Mouse (Mus musculus): ENCODE measurements at regions not wholly inside any gene's neighbourhood (a gene's known extent, or its start where the extent isn't known, plus 50 kb on each side); places are given as distances from the start of the nearest gene placed in this dataset.

DNA sequence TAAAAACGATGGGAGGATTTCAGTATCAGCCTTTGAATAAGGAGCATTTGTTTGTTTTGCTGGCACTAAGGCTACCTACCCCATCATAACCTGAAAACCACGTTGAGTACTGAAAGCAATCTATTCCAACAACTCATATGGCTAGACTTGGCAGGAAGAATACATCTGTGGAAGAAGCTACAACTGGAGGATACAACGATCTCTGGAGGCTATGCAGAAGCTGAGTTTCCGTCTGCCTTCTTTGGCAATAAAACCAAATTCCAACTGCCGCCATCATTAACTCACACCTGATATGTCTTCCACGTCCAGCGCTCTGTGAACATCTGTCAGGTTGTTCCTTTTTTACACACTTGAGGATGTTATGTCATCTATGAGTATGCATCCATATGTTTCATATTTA is 206.7 kb upstream of the Prkcq start:
- 75% methylated on average over 7 of the region's 7 CpGs for WGBS
- ATAC-seq (ENCODE audit: insufficient read depth, low FRiP score) = no peak

DNA sequence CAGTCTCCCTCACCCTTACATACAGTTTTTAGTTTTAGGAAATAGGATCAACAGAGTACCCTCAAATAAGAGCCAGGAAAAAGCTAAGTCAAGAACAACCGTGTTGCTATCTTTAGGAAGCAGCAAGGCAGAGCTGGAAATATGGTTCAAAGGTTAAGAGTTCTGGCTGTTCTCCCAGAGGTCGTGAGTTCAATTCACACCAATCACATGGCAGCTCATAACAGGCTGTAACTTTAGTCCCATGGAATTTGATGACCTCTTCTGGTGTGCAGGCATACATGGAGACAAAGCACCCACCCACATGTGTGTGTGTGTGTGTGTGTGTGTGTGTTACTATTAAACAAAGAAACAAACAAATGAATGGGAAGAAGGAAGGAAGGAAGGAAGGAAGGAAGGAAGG is 205.0 kb upstream of the Prkcq start:
- H3K4me3 ChIP-seq (replicated peaks; ENCODE audit: low read length) = no peak overlapping the region
- no peak overlapping the region for H3K9ac ChIP-seq (ENCODE audit: low read length)
- no peaks in the 10 kb centered on the region for H3K4me1 ChIP-seq (ENCODE audit: control insufficient read depth, insufficient read depth, low read length)
- no peaks in the 10 kb centered on the region for H3K9me3 ChIP-seq (replicated peaks; ENCODE audit: control insufficient read depth, low read length)
- H3K36me3 ChIP-seq (ENCODE audit: control insufficient read depth, insufficient read depth, low read length) = no peaks in the 10 kb centered on the region
- 52% methylated on average over 2 of the region's 2 CpGs for WGBS
- no peak overlapping the region for H3K4me2 ChIP-seq (ENCODE audit: low read depth, low read length)
- no peak for ATAC-seq (ENCODE audit: insufficient read depth, low FRiP score)
- no peak overlapping the region for H3K27ac ChIP-seq (ENCODE audit: low read length)
- H3K27me3 ChIP-seq (ENCODE audit: control insufficient read depth, insufficient read depth, low read length) = no peaks in the 10 kb centered on the region

More for the DNA sequence above, 206.7 kb upstream of the Prkcq start:
- no peak overlapping the region for H3K4me2 ChIP-seq (ENCODE audit: low read depth, low read length)
- no peaks in the 10 kb centered on the region for H3K36me3 ChIP-seq (ENCODE audit: control insufficient read depth, insufficient read depth, low read length)
- H3K27ac ChIP-seq (ENCODE audit: low read length) = no peak overlapping the region
- H3K4me1 ChIP-seq (ENCODE audit: control insufficient read depth, insufficient read depth, low read length) = no peaks in the 10 kb centered on the region
- H3K9ac ChIP-seq (ENCODE audit: low read length) = no peak overlapping the region
- H3K27me3 ChIP-seq (ENCODE audit: control insufficient read depth, insufficient read depth, low read length) = no peaks in the 10 kb centered on the region
- H3K9me3 ChIP-seq (replicated peaks; ENCODE audit: control insufficient read depth, low read length) = no peaks in the 10 kb centered on the region
- H3K4me3 ChIP-seq (replicated peaks; ENCODE audit: low read length) = no peak overlapping the region

DNA sequence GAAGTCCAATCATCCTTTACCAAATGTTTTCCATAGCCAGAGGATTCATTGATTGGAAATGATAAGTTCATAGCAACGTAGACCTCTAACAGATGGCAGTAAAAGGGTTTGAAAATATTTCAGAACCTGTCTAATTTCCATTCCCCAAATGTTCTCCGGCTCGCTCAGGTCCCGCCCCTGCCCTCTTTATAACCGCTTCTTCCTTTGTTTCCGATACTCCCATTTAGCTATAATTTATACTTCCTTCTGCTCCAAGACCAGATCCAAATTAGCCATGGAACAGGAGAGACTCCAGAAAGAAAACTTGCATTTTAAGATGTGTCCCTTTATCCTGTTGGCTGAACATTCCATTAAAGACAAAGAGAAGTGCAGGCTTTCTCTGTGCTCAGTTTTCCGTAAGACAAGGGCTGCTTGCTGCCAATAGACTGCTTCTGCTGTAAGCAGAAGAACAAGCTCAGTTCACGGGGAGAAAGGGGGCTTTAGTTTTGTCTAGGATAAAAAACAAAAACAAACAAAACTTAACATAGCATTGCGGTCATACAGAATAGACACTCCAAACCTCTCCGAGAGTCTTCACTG is 202.7 kb upstream of the Prkcq start:
- Histone ChIP-seq H3K27me3 (ENCODE audit: control insufficient read depth, insufficient read depth, low read length) (no peaks in the 10 kb centered on the region), H3K27ac (ENCODE audit: low read length) (no peak overlapping the region), H3K4me3 (replicated peaks; ENCODE audit: low read length) (no peak overlapping the region), H3K36me3 (ENCODE audit: control insufficient read depth, insufficient read depth, low read length) (no peaks in the 10 kb centered on the region), H3K4me1 (ENCODE audit: control insufficient read depth, insufficient read depth, low read length) (no peaks in the 10 kb centered on the region), H3K9ac (ENCODE audit: low read length) (no peak overlapping the region), H3K9me3 (replicated peaks; ENCODE audit: control insufficient read depth, low read length) (no peaks in the 10 kb centered on the region), H3K4me2 (ENCODE audit: low read depth, low read length) (no peak overlapping the region)
- WGBS = 76% methylated on average over 10 of the region's 10 CpGs
- no peak for ATAC-seq (ENCODE audit: insufficient read depth, low FRiP score)

DNA sequence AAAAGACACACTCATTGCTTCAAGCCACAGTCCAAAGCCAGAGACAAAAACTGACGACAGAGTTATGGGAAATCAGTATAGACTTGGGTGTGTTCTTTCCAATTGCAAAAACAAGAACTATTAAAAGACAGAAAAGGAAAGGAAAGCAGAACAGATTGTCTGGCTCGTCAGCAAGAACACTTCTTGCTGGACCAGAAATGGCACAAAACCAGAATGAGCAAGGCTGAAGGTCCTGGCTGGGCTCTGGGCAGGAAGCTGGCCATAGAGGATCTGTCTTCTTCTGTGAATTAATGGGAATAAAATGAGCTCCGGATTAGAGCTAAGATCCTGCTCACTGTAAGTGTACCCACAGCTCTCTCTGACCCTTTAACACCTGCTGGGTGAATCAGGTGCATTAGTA is 199.9 kb upstream of the Prkcq start:
- H3K9ac ChIP-seq (ENCODE audit: low read length) = no peak overlapping the region
- H3K4me1 ChIP-seq (ENCODE audit: control insufficient read depth, insufficient read depth, low read length) = no peaks in the 10 kb centered on the region
- H3K27ac ChIP-seq (ENCODE audit: low read length) = no peak overlapping the region
- no peak overlapping the region for H3K4me2 ChIP-seq (ENCODE audit: low read depth, low read length)
- no peaks in the 10 kb centered on the region for H3K36me3 ChIP-seq (ENCODE audit: control insufficient read depth, insufficient read depth, low read length)
- H3K9me3 ChIP-seq (replicated peaks; ENCODE audit: control insufficient read depth, low read length) = no peaks in the 10 kb centered on the region
- ATAC-seq (ENCODE audit: insufficient read depth, low FRiP score) = no peak
- WGBS = 50% methylated on average over 3 of the region's 3 CpGs
- H3K27me3 ChIP-seq (ENCODE audit: control insufficient read depth, insufficient read depth, low read length) = no peaks in the 10 kb centered on the region
- H3K4me3 ChIP-seq (replicated peaks; ENCODE audit: low read length) = no peak overlapping the region

DNA sequence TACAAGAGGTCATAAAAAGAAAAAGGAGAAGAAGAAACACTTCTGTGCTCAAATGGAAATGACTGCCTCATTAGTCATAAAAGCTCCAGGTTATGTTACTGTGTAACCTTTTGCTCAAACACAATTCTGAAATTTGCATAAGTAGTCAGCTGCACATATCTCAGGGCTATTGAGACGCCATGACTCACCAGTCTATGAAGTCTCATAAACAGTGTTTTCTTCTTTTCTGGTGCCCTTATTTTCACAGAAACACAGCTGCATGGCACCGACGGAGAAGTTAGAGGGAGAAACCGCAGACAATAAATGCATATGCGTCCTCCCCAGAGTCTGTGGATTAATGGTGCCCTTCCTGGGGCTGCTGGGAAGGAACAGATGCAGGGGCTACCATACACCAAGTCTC is 193.1 kb upstream of the Prkcq start:
- no peak overlapping the region for H3K4me2 ChIP-seq (ENCODE audit: low read depth, low read length)
- H3K9ac ChIP-seq (ENCODE audit: low read length) = no peak overlapping the region
- no peaks in the 10 kb centered on the region for H3K27me3 ChIP-seq (ENCODE audit: control insufficient read depth, insufficient read depth, low read length)
- no peak overlapping the region for H3K4me3 ChIP-seq (replicated peaks; ENCODE audit: low read length)
- ATAC-seq (ENCODE audit: insufficient read depth, low FRiP score) = no peak
- H3K27ac ChIP-seq (ENCODE audit: low read length) = no peak overlapping the region
- 78% methylated on average over 5 of the region's 5 CpGs for WGBS
- no peaks in the 10 kb centered on the region for H3K9me3 ChIP-seq (replicated peaks; ENCODE audit: control insufficient read depth, low read length)
- H3K4me1 ChIP-seq (ENCODE audit: control insufficient read depth, insufficient read depth, low read length) = no peaks in the 10 kb centered on the region
- no peaks in the 10 kb centered on the region for H3K36me3 ChIP-seq (ENCODE audit: control insufficient read depth, insufficient read depth, low read length)

DNA sequence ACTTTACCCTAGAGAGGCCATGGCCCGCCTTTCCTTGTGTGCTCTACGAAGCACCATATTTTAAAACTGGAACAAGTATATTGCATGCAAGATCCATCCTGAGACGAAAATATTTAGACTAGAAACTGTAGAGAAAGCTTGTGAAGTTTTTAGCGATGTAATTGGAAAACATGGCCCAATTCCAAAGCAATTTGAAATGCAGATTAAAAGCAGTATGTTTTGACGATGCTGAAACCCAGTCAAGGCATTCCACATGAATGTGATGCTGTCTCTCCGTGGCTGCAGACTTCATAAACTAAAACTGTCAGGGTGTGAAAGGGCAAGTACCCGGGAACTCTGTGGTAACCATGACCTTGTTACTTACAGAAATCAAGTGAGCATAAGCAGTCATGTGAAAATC is 185.8 kb upstream of the Prkcq start:
- WGBS = 54% methylated on average over 7 of the region's 7 CpGs
- Histone ChIP-seq H3K9ac (ENCODE audit: low read length) (no peak overlapping the region), H3K9me3 (replicated peaks; ENCODE audit: control insufficient read depth, low read length) (no peaks in the 10 kb centered on the region), H3K4me3 (replicated peaks; ENCODE audit: low read length) (no peak overlapping the region), H3K27ac (ENCODE audit: low read length) (no peak overlapping the region), H3K36me3 (ENCODE audit: control insufficient read depth, insufficient read depth, low read length) (no peaks in the 10 kb centered on the region), H3K4me2 (ENCODE audit: low read depth, low read length) (no peak overlapping the region), H3K4me1 (ENCODE audit: control insufficient read depth, insufficient read depth, low read length) (no peaks in the 10 kb centered on the region), H3K27me3 (ENCODE audit: control insufficient read depth, insufficient read depth, low read length) (no peaks in the 10 kb centered on the region)
- no peak for ATAC-seq (ENCODE audit: insufficient read depth, low FRiP score)

DNA sequence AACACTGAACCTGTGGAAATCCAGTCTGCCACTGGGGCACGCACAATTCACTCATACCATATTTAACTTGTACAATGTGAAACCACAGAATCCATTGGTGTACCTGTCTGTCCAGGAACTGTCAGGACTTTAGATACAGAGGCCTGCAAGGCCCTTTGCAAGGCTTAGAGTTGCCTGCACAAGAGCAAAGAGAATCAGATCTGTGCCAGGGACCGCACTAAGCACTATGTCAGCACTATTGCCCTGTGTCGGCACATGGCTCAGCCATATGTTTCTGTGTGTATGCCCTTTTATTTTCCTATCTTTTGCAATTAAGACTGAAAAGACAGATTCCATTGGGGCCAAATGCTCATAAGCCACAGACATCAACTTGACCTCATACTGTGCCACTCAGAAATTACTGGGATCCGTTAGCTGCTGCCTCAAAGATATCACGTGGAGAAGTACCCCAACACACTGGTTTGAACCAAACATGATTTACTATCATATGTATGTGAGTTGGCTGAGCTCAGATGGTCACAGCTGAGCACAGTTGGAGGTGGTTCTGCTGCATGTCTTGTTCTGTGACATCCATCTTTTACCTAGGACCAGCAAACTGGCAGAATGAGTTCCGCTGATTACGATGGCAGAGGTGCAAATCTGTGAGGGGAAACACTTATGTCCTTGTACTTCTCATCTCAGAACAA is 181.7 kb upstream of the Prkcq start:
- Histone ChIP-seq H3K27ac (ENCODE audit: low read length) (no peak overlapping the region), H3K9me3 (replicated peaks; ENCODE audit: control insufficient read depth, low read length) (no peaks in the 10 kb centered on the region), H3K27me3 (ENCODE audit: control insufficient read depth, insufficient read depth, low read length) (no peaks in the 10 kb centered on the region), H3K36me3 (ENCODE audit: control insufficient read depth, insufficient read depth, low read length) (no peaks in the 10 kb centered on the region), H3K4me1 (ENCODE audit: control insufficient read depth, insufficient read depth, low read length) (no peaks in the 10 kb centered on the region), H3K4me2 (ENCODE audit: low read depth, low read length) (no peak overlapping the region), H3K9ac (ENCODE audit: low read length) (no peak overlapping the region), H3K4me3 (replicated peaks; ENCODE audit: low read length) (no peak overlapping the region)
- 86% methylated on average over 7 of the region's 7 CpGs for WGBS
- no peak for ATAC-seq (ENCODE audit: insufficient read depth, low FRiP score)

DNA sequence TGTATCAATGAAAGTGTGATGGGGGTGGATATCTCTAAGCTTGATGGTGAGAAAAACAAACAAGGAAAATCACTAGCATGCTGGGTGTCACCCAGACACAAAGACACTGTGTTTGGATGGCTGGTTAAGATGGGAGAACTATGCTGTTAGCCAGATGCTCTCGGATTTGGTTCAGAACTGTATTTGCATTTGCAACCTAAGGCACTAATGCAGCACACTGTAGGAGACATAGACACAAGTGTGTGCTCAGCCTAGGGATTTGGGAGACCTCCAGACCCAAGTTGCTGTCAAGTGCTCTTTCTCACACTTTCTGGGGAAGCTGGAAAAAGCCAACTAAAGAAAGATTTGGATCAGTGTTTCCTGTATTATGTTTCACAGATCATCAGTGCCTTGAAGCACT is 173.1 kb upstream of the Prkcq start:
- no peak for ATAC-seq (ENCODE audit: insufficient read depth, low FRiP score)
- Histone ChIP-seq H3K9me3 (replicated peaks; ENCODE audit: control insufficient read depth, low read length) (no peaks in the 10 kb centered on the region), H3K4me2 (ENCODE audit: low read depth, low read length) (no peak overlapping the region), H3K4me1 (ENCODE audit: control insufficient read depth, insufficient read depth, low read length) (no peaks in the 10 kb centered on the region), H3K4me3 (replicated peaks; ENCODE audit: low read length) (no peak overlapping the region), H3K9ac (ENCODE audit: low read length) (no peak overlapping the region), H3K36me3 (ENCODE audit: control insufficient read depth, insufficient read depth, low read length) (no peaks in the 10 kb centered on the region), H3K27me3 (ENCODE audit: control insufficient read depth, insufficient read depth, low read length) (no peaks in the 10 kb centered on the region; the same call in 1 of the 2 replicates), H3K27ac (ENCODE audit: low read length) (no peak overlapping the region)
- WGBS = 35% methylated on average over 1 of the region's 1 CpGs

DNA sequence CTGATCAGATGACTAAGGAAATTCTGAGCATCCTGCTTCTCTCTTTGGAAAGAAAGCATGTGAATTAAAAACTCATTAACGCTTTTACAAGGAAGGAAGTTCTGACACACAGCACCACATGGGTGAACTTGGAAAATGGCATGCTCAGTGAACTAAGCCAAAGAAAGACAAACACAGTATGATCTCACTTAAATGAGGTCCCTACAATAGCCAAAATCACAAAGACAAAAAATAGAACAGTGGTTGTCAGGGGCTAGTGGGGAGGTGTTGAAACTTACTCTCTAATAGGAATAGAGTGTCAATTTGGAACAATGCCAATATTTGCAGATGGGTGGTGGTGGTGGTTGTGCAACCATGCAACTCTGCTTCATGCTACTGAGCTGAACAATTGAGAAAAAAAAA is 172.7 kb upstream of the Prkcq start:
- H3K27me3 ChIP-seq (ENCODE audit: control insufficient read depth, insufficient read depth, low read length) = no peaks in the 10 kb centered on the region; the same call in 1 of the 2 replicates
- H3K9ac ChIP-seq (ENCODE audit: low read length) = no peak overlapping the region
- H3K36me3 ChIP-seq (ENCODE audit: control insufficient read depth, insufficient read depth, low read length) = no peaks in the 10 kb centered on the region
- H3K9me3 ChIP-seq (replicated peaks; ENCODE audit: control insufficient read depth, low read length) = no peaks in the 10 kb centered on the region
- H3K4me2 ChIP-seq (ENCODE audit: low read depth, low read length) = no peak overlapping the region
- ATAC-seq (ENCODE audit: insufficient read depth, low FRiP score) = no peak
- no peak overlapping the region for H3K4me3 ChIP-seq (replicated peaks; ENCODE audit: low read length)
- H3K27ac ChIP-seq (ENCODE audit: low read length) = no peak overlapping the region
- H3K4me1 ChIP-seq (ENCODE audit: control insufficient read depth, insufficient read depth, low read length) = no peaks in the 10 kb centered on the region
- 79% methylated on average over 1 of the region's 1 CpGs for WGBS
